Mouse (Mus musculus) megakaryocyte, adult 5-6 weeks (primary cell): ENCODE results near the gene Palld. TPM values are rescaled to one million over a fixed set of nuclear protein-coding genes. Genes with fewer than 3 reads are reported as not detected.

Experiments
- ATAC-seq: 2 replicates; pipeline ENCODE4 v1.8.0; 2016; ENCODE audit warnings: mild to moderate bottlenecking, inconsistent platforms; ENCODE audit not compliant: poor library complexity, severe bottlenecking
- total RNA-seq, 2 experiments: library from RNA; stranded (forward) in 1 of 2; stranded (reverse) in 1 of 2; fragments of 153-499, 151-499 nt in 1 of 2; fragments of 221-1000, 200-1000 nt in 1 of 2; gene quantifications; 2 replicates each; pipeline versions ENCODE4 v1.2.3 to v1.2.4; 2015 to 2017

Gene Palld
- total RNA-seq (2015) (1.3 TPM in 2 replicates), total RNA-seq (2017) (0.44 and 0.65 TPM in 2 replicates)

DNA sequence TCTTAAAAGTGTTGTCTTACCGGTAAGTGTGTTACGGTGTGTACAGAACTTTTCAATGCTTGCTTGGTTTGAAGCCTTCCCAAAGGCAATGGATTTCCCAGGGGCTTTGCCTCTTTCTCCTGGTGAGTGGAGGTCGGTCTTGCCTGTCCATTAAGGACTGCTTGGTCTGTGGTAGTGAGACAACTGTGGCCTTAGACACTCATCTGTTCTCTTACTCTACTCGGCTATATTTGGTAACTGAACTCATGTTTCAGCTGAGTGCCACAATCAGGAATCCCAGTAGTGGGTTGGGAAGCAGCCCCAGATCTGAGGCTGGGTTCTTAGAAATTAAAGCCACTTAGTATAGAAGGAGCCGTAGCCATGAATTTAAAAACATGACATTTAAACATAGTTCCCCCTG, at the start of gene Palld:
Gene Palld, minus strand, starts transcription at position 170 of the 400 bp plus-strand sequence.
- ATAC-seq = no peak

DNA sequence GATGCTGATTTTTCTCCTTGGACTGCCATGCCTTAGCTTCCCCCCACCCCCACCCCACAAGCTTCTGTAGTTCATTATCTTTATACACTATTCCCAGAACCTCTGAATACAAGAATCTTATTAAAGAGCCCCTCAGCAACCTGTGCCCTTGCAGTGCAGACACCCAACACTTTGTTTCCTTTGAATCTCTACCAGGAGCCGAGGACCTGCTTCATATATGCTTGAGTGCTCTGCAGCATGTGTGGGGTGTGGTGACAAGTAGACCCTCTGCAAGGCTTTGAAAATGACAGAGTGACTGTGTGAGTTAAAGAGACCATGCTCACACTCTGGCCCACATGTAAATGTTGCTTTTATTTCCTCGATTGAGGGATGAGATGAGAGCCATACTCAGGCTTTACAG, 35.1 kb upstream of the Palld start:
- no peak for ATAC-seq

DNA sequence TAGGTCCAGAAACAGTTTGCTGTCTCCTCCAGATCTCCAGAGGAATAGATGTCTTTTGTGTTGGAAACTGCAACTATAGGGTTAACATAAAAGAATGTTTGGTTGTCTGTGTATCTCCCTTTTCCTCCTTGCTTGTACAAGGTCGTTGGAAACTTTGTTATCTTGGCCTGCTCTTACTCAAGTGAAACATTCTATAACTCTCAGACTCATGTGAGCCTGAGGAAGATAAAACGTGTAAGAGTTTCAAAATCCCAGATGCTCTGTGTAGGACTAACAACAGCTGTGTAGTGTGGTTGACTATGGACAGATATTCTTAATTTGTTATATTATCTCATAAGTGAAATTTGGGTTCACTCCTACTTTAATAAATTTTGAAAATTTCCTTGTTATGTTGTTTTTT, 30.8 kb upstream of the Palld start:
- no peak for ATAC-seq

DNA sequence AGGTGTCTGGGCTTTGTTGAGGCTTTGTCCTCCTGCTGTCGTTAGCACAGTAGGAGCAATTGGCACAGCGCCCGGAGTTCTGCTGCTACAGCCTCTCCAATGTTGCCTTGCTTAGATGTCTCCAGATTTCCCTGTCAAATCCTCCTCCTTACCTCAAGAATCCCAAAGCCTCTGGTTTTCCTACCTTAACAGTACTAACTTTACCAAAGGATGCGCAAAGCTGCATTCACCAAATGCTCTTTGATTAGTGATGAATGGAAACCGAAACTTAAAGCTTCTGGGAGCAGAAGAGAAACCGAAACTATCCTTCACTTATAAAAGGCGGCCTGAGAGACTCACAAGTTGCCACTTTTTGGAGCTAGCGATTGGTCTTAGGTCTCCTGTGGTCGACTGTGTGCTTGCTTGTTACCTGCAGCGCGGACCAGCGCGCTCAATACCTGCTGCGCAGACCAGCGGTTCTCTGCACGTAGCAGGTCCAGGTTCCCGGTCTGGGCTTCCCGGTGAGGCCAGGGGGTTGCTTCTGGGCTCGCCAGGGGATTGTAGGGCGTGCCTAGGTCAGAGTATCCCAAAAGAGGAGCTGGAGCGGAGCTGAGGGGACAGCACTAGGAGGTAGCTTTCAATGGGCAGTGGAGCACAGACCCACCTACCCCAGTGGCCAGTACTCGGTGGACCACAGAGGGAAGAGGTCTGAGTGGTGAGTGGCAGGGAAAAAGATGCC, 25.4 kb upstream of the Palld start, which contains the start of gene Ddx60:
Gene Ddx60, plus strand, starts transcription at position 311 of the 718 bp plus-strand sequence.
- peak; percentile 83 for ATAC-seq

DNA sequence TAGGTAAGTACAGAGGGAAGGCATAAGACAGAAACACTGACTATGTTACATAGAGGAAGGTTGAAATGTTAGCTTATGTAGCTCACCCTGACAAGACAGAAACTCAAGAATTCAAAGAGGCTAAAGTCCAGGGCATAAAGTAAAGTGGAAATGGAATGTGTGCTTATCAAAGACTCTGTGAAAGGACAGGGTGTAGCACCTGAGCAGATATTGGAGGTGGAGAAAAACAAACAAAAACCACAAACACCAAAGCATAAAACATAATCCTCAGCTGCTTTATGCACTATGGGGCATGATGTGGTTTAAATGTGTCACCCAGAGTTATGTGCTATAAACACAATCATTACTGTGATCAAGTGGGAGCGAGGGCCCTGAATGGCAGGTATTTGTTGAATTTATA, 22.0 kb upstream of the Palld start:
- no peak for ATAC-seq

DNA sequence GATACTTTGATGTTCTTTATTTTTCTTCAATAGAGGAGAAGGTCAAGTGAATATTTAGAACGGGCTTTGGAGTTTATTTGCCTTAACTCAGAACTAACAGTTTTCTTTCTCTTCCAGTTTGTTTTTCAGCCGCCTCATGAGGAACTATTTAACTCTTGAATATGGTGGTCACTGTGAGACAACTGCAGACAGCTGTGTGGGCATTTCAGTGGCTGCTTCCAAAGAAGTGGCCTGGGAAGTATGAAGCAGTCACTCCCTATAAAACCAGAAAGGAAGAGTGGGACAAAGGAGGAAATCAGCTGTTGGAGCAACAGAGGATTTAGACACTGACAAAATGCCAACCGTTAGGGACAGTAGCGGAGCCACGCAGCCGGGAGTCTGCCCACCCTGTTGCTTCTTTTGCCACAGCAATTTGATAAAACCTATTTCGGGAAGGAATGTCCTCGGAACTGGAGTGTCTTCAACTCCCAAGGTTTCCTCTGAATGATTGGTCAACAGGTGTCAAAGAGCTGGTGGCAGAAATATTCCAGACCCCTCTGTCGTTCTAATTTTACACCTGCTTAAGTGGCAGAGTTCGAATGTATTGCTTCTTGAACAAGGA, 19.1 kb upstream of the Palld start:
- ATAC-seq = no peak

DNA sequence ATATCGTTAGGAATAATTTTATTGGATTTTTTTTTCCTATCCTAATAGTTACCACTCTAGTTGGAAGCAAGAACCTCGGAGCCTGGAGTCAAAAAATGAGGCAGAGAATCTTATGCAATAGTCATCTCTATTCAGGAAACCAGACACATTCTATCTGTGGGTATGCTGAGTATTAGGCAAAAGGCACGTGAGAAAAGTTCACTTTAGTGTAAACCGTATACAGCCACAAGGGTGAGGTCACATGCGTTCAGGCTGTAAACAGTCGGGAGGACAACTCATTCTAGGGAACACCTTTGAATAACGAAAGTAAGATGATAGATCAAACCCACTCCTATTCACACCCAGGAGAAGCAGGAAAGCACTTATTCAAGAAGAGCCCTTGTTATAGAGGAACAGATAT, 17.9 kb upstream of the Palld start:
- peak; percentile 73 for ATAC-seq

DNA sequence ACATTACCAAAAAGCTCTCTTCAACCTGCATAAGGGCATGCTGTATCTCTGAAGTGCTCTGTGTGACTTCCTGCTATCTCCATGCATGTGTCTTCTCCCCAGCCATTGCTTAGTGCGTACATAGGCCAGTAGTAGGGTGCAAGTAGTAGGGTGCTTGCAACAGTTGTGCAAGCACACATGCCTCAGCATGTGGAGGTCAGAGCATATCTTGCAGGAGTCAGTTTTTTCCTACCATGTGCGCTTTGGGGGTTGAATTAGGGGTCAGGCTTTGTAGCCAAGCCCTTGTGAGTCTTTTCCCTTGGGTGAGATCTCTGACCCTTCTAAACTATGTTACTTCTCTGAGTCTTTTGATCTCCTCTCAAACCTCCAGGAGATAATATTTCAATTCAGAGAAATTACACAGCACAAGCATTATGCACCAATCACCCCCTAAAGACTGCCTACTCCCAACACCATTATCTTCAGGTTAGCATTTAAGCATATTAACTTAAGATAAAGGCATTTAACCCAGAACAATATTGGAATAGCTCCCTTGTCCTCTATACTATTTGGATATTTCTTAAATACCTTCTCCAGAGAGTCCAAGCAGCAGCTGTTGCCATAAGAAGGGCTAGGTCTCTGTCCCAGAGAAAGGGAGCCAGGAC, 16.8 kb upstream of the Palld start:
- ATAC-seq = no peak

DNA sequence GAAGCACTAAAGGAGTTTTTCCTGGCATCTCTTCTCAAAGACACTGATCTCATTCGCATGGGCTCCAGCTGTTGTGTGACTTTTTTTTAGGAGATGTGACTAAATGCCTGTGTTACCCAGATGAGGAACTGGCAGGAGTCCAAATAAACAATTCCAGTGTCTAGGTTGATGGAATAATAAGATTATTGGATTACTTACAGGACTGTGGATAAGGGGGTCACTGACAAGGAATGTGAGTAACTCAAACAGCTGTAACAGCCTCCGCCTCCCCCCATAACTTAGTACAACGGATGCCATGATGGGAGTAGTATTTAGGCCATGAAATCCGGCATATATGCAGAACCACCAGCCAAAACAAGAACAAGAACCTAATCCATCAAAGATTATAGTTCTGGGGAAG, 14.8 kb upstream of the Palld start:
- ATAC-seq = no peak

DNA sequence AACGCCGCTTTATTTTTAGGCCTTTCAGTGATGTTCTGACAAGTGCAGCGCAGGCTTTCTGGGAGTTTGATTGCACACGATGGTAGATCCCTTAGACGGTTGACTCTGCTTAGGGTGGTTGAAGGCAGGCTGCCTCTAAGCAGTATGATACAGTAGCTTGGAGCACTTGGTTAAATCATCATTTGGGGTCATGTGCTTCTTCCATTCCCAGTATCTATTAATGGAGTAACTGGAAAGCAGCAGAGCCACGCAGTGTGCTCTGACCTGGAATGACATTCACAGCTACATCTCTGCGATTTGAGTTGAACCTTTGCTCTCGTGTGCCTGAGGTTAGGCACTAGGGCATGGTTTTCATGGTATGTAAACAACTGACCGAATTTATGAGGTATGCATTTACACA, 11.5 kb upstream of the Palld start:
- ATAC-seq = no peak

DNA sequence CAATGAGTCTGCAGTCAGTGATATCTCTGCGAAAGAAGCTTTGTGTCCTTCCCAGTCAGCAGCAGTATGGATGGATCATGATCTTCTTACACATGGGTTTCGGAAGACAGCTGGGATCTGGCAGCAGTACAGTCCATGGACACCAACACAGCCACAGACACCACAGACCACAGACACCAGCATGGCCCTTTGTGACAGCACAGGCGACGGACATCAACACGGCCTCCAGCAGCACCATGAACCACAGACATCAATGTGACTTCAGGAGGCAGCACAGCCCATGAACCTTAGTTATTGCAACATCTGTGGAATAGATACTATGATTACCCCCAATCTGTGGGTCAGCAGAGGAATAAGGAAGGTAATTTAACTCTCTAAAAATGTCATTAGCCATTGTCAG, 10.3 kb upstream of the Palld start:
- ATAC-seq = peak; percentile 23; the same call in 1 of the 2 replicates

DNA sequence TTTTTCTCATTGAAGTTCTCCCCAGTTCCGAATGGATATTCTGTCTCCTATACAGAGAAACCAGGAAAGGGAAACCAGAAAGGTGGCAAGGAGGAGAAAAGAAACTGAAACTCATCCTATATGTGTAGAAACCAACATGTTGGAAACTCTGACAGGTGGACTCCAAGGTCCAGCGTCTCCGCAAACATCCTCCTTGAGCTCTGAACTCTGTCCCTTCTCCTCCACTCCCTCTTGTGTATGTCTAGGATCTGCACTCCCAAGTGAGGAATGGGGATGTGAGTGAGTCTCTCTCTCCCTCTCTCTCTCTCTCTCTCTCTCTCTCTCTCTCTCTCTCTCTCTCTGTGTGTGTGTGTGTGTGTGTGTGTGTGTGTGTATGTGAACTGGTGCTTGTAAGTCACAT, 6.8 kb upstream of the Palld start:
- no peak for ATAC-seq

DNA sequence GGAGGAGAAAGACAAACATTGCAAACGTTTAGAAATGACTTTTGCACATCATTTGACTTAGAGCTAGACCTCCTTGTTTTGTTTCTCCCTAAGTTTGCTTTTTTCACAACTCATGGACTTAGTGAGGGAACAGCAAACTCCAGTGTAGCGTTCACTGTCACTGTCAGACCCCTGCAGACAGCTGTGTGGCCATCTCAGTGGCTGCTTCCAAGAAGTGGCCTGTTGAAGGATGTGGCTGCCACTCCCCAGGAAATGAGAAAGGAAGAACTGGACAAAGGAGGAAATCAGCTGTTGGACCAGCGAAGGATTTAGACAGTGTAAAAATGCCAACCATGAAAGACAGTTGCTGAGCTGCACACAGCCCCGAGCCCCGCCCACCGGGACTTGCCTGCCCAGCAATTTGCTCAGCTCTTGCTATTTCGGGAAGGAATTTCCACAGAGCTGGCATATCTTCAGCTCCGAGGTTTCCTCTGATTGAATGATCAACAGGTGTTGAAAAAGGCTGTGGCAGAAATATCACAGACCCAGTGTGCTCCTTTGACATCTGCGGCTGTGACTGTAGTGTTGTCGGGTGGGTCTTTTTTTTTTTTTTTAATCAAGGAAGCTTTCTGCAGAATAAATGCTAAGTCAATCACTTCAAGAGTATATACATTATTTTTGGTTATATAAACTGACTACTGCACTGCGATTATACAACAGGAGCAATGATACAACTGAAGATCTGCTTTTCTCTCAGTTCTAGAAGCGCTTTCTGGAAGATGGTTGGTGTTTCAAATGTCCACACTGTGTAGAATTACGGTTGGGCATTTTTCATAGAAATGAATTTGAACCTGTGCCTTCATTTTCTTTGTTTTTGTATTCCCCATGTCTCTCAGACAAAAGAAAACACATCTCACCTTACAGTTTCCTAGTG, 6.1 kb upstream of the Palld start:
- peak; percentile 39 for ATAC-seq

DNA sequence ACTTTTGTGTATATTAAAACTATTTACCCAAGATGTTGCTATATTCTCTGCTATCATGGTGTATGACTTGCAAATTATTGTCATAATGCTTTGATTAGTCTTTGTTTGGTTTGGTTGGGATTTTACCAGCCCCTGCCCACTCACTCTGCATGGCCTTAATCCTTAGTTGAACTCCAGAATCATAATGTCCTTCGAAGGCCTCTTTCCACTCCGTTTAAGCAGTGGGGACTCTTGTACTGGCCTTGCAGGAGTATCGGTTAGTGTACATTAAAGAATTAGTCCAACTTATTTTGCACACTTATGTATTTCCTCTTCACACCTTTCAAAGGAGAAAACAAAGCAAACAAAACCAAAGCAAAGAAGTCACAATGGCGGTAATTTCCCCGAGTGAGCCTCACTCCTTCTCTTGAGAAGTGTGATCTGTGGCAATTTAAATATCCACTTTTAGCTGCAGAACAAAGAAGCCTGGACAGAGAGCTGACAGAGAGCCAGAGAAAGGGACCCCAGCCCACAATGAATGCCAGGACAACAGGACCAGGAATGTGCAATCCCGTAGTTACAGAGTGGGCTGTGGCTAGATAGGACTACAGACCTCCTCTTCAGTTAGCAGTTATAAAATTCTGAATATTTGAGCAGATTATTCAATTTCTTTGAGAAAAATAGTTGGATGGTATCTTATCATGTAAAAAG, 1.3 kb downstream of the Palld start:
- no peak for ATAC-seq

DNA sequence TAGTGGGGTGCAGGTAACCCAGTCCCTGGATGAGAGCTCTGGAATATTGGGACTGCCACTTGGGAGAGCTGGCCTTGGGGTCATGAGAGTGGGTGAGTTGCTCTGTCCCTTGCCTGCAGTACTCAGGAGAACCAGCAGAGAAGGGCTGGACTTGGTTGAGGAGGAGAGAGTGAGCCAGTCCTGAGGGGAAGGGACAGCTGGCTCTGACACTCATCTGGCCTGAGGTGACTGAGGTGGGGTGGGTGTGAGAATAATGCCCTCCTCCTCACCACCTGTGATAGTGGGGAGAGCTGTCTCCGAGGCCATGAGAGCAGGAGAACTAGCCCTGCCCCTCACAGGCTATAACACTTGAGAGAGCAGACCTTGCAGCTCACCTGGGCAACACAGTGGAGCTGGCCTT, 5.1 kb downstream of the Palld start:
- peak; percentile 45 for ATAC-seq

DNA sequence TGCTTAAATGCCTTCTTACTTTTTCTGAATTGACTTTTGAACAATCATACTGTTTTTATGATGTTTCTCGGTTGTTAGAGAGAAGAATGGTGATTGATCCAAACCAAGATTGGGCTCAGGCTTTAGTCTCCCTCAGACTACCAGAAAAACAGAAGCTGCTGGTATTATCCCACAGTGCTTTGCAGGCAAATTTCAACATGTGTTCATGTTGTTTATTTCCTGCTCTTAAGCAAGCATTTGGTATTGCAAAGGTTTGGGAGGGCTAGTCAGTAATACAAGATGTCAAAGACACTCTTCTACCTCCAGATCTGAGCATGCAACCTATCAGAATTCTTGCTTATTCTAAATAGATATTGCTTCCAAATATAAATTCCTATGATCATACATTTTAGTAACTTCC, 5.7 kb downstream of the Palld start:
- ATAC-seq = peak; percentile 87

DNA sequence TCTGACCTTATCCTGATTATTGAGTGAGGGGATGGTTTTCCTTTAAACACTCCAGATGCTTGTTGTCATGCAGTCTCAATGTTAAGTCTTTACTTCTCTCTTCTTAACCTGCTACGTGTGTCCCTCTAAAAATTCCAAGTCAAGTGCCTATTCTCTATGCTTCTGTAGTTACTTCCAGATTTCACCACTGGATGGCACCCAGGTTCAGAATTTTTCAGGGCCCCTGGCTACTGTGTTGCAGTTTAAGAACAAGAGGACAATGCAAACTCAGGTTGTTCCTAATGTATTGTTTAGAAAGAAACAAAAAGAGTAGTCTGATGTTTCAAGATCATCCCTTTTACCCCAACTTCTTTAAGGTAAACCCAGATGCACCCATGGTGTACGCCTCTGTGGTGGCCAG, 8.4 kb downstream of the Palld start:
- peak; percentile 77 for ATAC-seq

DNA sequence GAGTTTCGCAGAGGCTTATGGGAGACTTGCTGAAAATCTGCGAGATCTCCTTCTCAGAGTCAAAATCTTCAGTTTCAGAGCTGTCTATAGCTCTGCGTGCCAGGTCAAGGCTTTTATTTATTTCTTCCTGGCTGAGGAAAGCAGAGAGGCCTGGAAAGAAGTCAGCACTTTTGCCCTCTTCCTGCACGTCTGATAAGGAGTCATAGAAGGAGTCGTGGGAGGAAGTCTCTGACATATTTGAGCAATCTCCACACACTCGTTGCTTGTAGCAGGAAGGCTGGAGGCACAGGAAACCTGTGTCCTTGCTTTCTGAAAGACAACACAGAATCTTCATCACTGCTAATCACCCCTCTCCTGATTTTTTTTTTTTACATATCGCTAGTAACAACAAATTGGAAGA, 24.9 kb downstream of the Palld start:
- ATAC-seq = no peak

DNA sequence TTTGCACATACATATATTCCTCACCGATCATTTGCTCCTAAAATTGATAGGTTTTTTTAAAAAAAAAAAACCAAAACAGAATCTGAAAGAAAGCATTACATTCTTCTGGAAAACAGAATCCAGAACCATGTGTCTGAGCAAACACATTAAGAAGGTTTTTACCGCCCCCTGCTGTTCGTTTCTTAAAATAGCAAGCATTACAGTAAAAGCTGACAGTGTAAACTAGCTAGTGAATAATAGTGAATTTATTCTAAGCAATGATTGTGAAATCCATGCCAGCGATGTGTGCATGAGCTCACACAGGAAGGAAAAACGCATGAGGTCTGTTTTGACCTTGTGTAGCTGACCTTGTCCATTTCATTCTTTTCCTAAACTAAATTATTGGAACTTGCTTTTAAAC, 27.2 kb downstream of the Palld start:
- peak; percentile 72 for ATAC-seq

DNA sequence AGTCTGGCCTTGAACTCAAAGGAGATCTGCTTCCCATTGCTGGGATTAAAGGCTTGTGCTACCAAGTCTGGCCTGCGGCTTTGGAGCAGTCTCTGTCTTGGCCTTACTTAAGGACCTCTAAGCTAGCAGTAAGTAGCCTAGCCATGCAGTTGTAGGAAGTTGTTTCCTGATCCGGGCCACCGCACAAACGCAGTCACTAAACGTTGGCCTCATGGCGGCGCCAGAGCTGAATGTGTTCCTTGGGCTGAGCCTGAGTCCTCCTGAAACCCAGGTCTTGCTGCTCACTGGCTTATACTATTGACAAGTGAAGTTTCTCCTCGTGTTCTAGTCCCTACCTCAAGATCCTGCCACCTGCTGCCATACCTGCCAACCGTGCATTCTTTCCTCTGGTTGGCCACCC, 28.5 kb downstream of the Palld start:
- ATAC-seq = no peak

DNA sequence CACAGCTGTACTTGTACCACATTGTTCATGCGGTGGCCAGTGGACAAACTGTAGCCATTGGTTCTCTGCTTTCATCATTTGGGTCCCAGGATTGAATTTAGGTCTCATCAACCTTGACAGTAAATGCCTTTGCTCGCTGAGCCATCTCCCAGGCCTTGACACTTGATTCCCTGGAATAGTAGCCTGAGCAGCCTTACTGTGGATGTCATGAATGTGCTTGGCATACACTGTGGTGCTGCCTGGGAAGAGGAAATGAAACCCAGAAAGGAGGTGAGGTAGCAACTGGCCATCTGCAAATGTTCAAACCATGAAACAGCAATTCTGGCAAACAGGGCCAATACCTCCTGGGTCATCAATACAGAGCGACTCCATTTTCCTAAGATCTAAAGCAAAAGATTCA, 34.0 kb downstream of the Palld start:
- no peak for ATAC-seq
